Mouse (Mus musculus) liver, postnatal 0 days (tissue): Measurements from ENCODE around the gene Gm20388. TPM values are rescaled to one million over a fixed set of nuclear protein-coding genes. Genes with fewer than 3 reads are reported as not detected.

Source experiments
- ATAC-seq: fragments of 200-750 bp; cut with Nextera tagmentation; 2 replicates; pipeline ENCODE4 v1.8.0; 2017; ENCODE audit warnings: mild to moderate bottlenecking, moderate library complexity
- DNase-seq: peaks from one replicate; pipeline ENCODE4 v3.0.0-alpha.2; 2016
- H3K27ac ChIP-seq: fragments of 300-500 bp; sonication (generic); 2 replicates; pipeline ENCODE4 v1.5.1; 2014; ENCODE audit warnings: antibody characterized with exemption, moderate library complexity, mild to moderate bottlenecking, low read depth
- H3K27me3 ChIP-seq: fragments of 300-500 bp; sonication (generic); 2 replicates; pipeline ENCODE4 v1.6.1; 2014; ENCODE audit warnings: low read length, control low read depth, mixed read lengths; ENCODE audit not compliant: insufficient read depth
- H3K36me3 ChIP-seq: fragments of 300-500 bp; sonication (generic); replicated peaks from 2 replicates; pipeline ENCODE4 v1.6.1; 2014; ENCODE audit warnings: mild to moderate bottlenecking, control low read depth, low read length, moderate library complexity, mixed read lengths; ENCODE audit not compliant: insufficient read depth
- H3K4me1 ChIP-seq: fragments of 300-500 bp; sonication (generic); 2 replicates; pipeline ENCODE4 v1.6.1; 2014; ENCODE audit warnings: antibody characterized with exemption, mild to moderate bottlenecking, control low read depth; ENCODE audit not compliant: insufficient read depth
- H3K4me2 ChIP-seq: fragments of 300-500 bp; sonication (generic); 2 replicates; pipeline ENCODE4 v1.6.1; 2014; ENCODE audit warnings: low read depth, mild to moderate bottlenecking, low read length, moderate library complexity, mixed read lengths
- H3K4me3 ChIP-seq: fragments of 300-500 bp; sonication (generic); 2 replicates; pipeline ENCODE4 v1.5.1; 2014; ENCODE audit warnings: low read depth, low read length
- H3K9ac ChIP-seq: fragments of 300-500 bp; sonication (generic); replicated peaks from 2 replicates; pipeline ENCODE4 v1.6.1; 2014; ENCODE audit warnings: mild to moderate bottlenecking, moderate library complexity
- H3K9me3 ChIP-seq: fragments of 300-500 bp; sonication (generic); 2 replicates; pipeline ENCODE4 v1.6.1; 2016; ENCODE audit warnings: mild to moderate bottlenecking, control low read depth, low read length, mixed read lengths
- CTCF ChIP-seq: sonication (generic); IDR thresholded peaks from 2 replicates; pipeline ENCODE4 v1.5.1; 2016; ENCODE audit warnings: antibody characterized with exemption, low read depth
- EP300 ChIP-seq: IDR thresholded peaks from 2 replicates; pipeline ENCODE4 v1.6.1; 2016; ENCODE audit warnings: antibody characterized with exemption, low read depth, mild to moderate bottlenecking
- WGBS: fragments of 180-500 bp; shearing (Covaris S2); extraction: QIAGEN DNeasy Blood & Tissue Kit; methylation state at CpG from one replicate; pipeline ENCODE4 v1.1.7; 2014; ENCODE audit not compliant: insufficient replicate concordance; 5-methylcytosine and 5-hydroxymethylcytosine counted together
- polyA plus RNA-seq: library from polyadenylated mRNA; unstranded; fragments of >200 nt; fragmentation: Nextera tagmentation; extraction: Ambion mirVana; gene quantifications from 2 replicates; pipeline ENCODE4 v1.2.1, GENCODE M21; 2015

Gene Gm20388
- polyA plus RNA-seq, 1 experiment from 2014 or later: not detected

DNA sequence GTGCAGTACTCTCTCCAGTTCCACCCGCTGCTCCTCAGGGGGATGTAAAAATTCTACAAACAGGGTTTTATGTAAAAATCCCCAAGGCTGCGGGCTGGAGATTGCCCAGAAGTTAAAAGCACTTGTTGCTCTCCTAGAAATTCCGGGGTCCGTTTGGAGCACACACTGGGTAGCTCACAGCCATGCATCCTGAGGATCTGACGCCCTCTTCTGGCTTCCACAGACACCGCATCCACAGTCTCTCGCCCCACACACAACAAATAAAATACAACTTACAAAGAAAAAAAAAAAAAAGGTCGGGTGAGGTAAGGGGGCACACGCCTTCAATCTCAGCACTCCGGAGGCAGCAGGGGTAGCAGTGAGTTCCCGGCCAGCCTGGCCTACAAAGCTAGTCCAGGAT lies 1897.4 kb downstream of the Gm20388 start:
- DNase-seq: no peak
- H3K4me1 ChIP-seq: no peaks in the 10 kb centered on the region
- H3K4me3 ChIP-seq: no peak overlapping the region
- 83% methylated on average over 11 of the region's 11 CpGs for WGBS
- no peaks in the 10 kb centered on the region for H3K9me3 ChIP-seq
- H3K4me2 ChIP-seq: no peak overlapping the region
- ATAC-seq: no peak
- no peak overlapping the region for H3K9ac ChIP-seq
- H3K27me3 ChIP-seq: no peaks in the 10 kb centered on the region
- TF ChIP-seq CTCF: peak; percentile 21; the same call in 1 of the 2 replicates
- TF ChIP-seq EP300: no peak
- no peak overlapping the region for H3K27ac ChIP-seq
- H3K36me3 ChIP-seq: peaks cover 19% of the 10 kb centered on the region; the same call in 1 of the 2 replicates

GRCm38 (mm10) chr8:121809524-121810155 lies 1899.0 kb downstream of the Gm20388 start:
- Histone ChIP-seq H3K4me3 (no peak overlapping the region), H3K9me3 (no peaks in the 10 kb centered on the region), H3K27ac (no peak overlapping the region), H3K27me3 (no peaks in the 10 kb centered on the region), H3K4me1 (no peaks in the 10 kb centered on the region), H3K9ac (no peak overlapping the region), H3K4me2 (no peak overlapping the region), H3K36me3 (peaks cover 20% of the 10 kb centered on the region)
- 86% methylated on average over 11 of the region's 11 CpGs for WGBS
- ATAC-seq (no peak), DNase-seq (no peak)
- no peak for TF ChIP-seq EP300
- no peak for TF ChIP-seq CTCF

GRCm38 (mm10) chr8:121811502-121811901 lies 1900.9 kb downstream of the Gm20388 start:
- TF ChIP-seq CTCF (no peak), EP300 (no peak)
- H3K9ac ChIP-seq: no peak overlapping the region
- H3K36me3 ChIP-seq: peaks cover 17% of the 10 kb centered on the region

DNA sequence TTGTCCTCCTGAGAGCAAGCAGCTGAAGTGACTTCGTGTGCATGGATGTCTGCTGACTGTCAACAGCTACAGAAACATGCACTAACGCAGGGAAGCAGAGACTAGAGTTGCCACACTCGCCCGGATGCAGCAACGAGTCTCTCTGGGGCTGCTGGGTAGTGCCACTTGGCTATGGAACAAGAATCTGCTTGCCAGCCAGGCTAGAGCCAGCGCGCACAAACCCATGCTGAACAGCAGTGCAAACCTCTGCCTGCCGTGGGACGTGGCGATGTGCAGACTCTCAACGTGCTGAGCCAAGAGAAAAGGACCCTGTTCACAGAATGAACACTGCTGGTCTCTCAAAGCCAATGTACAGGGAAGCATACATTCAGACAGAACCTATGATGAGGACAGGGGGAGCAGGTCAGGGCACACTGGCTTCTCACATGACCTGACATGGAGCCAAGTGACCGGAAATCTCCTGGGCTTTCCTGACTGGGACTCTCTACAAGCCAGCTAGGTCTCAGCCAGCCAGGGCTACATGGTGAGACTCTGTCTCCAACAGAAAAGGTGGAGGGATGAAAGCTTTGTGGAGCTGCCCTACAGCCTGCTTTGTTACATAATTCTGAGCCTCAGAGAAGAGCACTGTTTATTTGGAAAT lies 1901.4 kb downstream of the Gm20388 start:
- no peaks in the 10 kb centered on the region for H3K27me3 ChIP-seq
- DNase-seq: no peak
- no peak overlapping the region for H3K4me2 ChIP-seq
- H3K9ac ChIP-seq: no peak overlapping the region
- H3K36me3 ChIP-seq: peaks cover 17% of the 10 kb centered on the region
- H3K27ac ChIP-seq: no peak overlapping the region
- no peaks in the 10 kb centered on the region for H3K4me1 ChIP-seq
- no peak overlapping the region for H3K4me3 ChIP-seq
- WGBS: 88% methylated on average over 12 of the region's 12 CpGs
- TF ChIP-seq EP300 (no peak), CTCF (no peak)
- H3K9me3 ChIP-seq: no peaks in the 10 kb centered on the region
- ATAC-seq: no peak

More at GRCm38 (mm10) chr8:121811502-121811901, 1900.9 kb downstream of the Gm20388 start:
- 87% methylated on average over 3 of the region's 3 CpGs for WGBS
- H3K27me3 ChIP-seq: no peaks in the 10 kb centered on the region
- no peak for DNase-seq
- H3K4me1 ChIP-seq: no peaks in the 10 kb centered on the region
- no peaks in the 10 kb centered on the region for H3K9me3 ChIP-seq
- no peak overlapping the region for H3K4me2 ChIP-seq
- no peak overlapping the region for H3K27ac ChIP-seq
- H3K4me3 ChIP-seq: no peak overlapping the region
- no peak for ATAC-seq

GRCm38 (mm10) chr8:121818226-121818625 lies 1907.6 kb downstream of the Gm20388 start:
- 0 out of 2 replicates have a peak, but pooled peaks have one; percentile 19 for TF ChIP-seq CTCF
- no peak for TF ChIP-seq EP300
- H3K4me3 ChIP-seq: no peak overlapping the region
- H3K4me2 ChIP-seq: no peak overlapping the region
- ATAC-seq (no peak), DNase-seq (no peak)
- H3K4me1 ChIP-seq: no peaks in the 10 kb centered on the region
- peaks cover 28% of the 10 kb centered on the region for H3K36me3 ChIP-seq
- 75% methylated on average over 7 of the region's 7 CpGs for WGBS
- H3K9me3 ChIP-seq: no peaks in the 10 kb centered on the region
- H3K9ac ChIP-seq: no peak overlapping the region
- no peak overlapping the region for H3K27ac ChIP-seq
- no peaks in the 10 kb centered on the region for H3K27me3 ChIP-seq

DNA sequence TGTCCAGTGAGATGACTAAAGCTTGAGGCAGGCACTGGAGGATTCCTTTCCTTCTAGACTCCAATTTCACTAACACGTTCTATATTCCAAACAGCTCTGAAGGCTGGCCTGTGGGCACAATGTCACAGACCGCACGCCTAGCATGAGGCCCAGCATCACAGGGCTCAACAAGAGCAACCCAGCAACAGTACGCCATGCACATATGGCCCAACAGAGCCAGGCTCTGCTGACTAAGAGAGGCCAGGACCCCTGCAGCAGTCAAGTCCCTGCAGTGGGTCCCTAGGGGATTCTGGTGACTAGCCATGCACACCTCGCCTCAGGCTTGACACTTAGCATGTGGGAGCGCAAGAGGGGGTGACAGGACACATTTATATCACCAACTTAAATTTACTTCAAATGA lies 1910.2 kb downstream of the Gm20388 start:
- Histone ChIP-seq H3K9me3 (no peaks in the 10 kb centered on the region), H3K4me3 (no peak overlapping the region), H3K9ac (no peak overlapping the region), H3K27ac (no peak overlapping the region), H3K4me1 (no peaks in the 10 kb centered on the region), H3K4me2 (no peak overlapping the region), H3K27me3 (no peaks in the 10 kb centered on the region), H3K36me3 (peaks cover 16% of the 10 kb centered on the region)
- ATAC-seq (no peak), DNase-seq (no peak)
- TF ChIP-seq CTCF (no peak), EP300 (no peak)
- 86% methylated on average over 6 of the region's 6 CpGs for WGBS

DNA sequence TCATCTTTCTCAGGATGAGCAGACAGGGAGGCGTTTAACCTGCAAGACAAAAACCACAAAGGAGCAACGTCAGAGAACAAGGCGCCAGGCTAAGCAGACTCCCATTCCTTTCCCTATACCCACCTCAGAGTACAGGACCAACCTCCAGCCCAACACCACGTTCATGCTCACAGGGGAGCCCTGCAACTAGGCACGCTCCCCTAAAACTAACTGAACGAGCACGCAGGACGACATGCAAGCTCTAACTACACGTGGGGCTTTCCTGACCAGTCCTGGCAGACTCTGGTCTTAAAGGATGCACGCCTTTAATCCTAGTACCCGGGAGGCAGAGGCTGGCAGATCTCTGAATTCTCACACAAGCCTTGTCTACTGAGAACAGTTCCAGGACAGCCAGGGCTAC lies 1910.7 kb downstream of the Gm20388 start:
- H3K27me3 ChIP-seq: no peaks in the 10 kb centered on the region

More for the DNA sequence above, 1910.7 kb downstream of the Gm20388 start:
- WGBS: 87% methylated on average over 11 of the region's 11 CpGs
- TF ChIP-seq CTCF: no peak
- TF ChIP-seq EP300: no peak
- no peak overlapping the region for H3K4me2 ChIP-seq
- H3K36me3 ChIP-seq: peaks cover 16% of the 10 kb centered on the region
- H3K27ac ChIP-seq: no peak overlapping the region
- H3K9ac ChIP-seq: no peak overlapping the region
- ATAC-seq (no peak), DNase-seq (no peak)
- no peak overlapping the region for H3K4me3 ChIP-seq
- no peaks in the 10 kb centered on the region for H3K9me3 ChIP-seq
- no peaks in the 10 kb centered on the region for H3K4me1 ChIP-seq
